Mouse (Mus musculus) adrenal gland, postnatal 10 days (tissue): Measurements from ENCODE around the gene Rpa3. TPM values are rescaled to one million over a fixed set of nuclear protein-coding genes. Genes with fewer than 3 reads are reported as not detected.
A peak's percentile ranks its signal among the peaks of the same experiment; 100 is the strongest.

Source experiments
- DNase-seq: peaks from one replicate; pipeline ENCODE4 v3.0.0; 2021; ENCODE audit warnings: mixed read lengths
- total RNA-seq, 2 experiments: library from RNA; stranded (reverse); gene quantifications; 2 replicates each; pipeline ENCODE4 v1.2.3; 2021

Rpa3 gene
- total RNA-seq, 2 experiments from 2014 or later: 40.0 to 47.4 TPM

DNA sequence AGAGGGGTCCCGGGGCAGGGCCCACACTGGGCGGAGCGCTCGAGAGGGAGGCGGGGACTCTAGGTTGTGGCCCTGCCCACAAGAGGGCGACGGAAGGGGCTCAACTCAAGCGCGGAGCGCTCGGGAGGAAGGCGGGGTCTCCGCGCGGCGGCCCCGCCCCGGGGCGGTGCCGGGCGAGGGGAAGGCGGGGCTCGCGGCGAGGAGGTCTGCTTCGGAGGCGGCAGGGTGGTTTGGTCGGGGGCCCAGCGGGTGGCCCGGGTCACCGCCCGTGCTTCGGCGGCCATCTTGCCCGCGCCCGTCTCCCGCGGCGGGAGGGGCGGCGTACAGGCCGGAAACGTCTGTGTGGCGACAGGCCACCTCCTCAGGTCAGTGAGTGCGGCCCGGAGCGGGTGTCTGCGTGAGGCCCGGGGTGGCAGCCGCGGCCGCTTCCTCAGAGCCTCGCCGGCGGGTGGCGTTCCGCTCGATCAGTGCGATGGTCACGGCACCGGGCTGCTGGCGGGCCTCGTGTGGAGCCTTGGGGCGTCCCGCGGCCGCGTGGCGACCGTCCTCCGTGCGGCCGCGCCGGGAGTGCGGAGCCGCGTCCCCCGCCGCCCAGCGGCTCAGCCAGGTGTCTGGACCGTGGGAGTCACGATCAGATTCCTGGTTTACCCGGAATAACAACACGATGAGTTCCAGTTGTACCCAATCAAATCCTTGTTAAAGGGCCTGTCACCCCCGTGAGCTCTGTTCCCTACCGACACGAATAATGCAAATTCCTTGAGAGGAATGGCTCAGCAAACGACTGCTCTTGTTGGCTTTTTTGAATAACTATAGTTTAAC is 49.7 kb downstream of the Rpa3 start, which contains the start of gene Mios:
Mios (plus strand) TSS at position 176 of the 819 bp plus-strand sequence.
- peak; percentile 95 for DNase-seq

Other genes with a start within 250 kb of the Rpa3 start
- gene Col28a1, start 66.6 kb downstream of the Rpa3 start, total RNA-seq: 1 to 10 TPM; 4.5 to 6.7 TPM
- 10 to 100 TPM; 18.4 to 21.6 TPM for gene Mios, start 50.0 kb downstream of the Rpa3 start, total RNA-seq
- gene Umad1, start 115 bp upstream of the Rpa3 start, total RNA-seq: 10 to 100 TPM; 10.1 to 11.5 TPM
- 1 to 10 TPM; 1.4 to 2.1 TPM for gene Gm45062, start 277 bp upstream of the Rpa3 start, total RNA-seq